Mouse (Mus musculus): ENCODE measurements around the gene Spns3. TPM values are rescaled to one million over a fixed set of nuclear protein-coding genes. Genes with fewer than 3 reads are reported as not detected.
A peak's percentile ranks its signal among the peaks of the same experiment; 100 is the strongest.

Spns3 gene
- polyA plus RNA-seq, 1 experiment, result not detected

- Histone ChIP-seq H3ac (ENCODE audit: control insufficient read depth, insufficient read length, low read depth) (no peak overlapping the region), H3K4me3 (ENCODE audit: insufficient read depth, poor library complexity, severe bottlenecking) (no peak overlapping the region), H3K36me3 (ENCODE audit: control insufficient read depth, insufficient read depth) (no peaks in the 10 kb centered on the region), H3K79me2 (ENCODE audit: control insufficient read depth, insufficient read depth) (no peaks in the 10 kb centered on the region), H3K27me3 (ENCODE audit: control insufficient read depth, insufficient read depth, insufficient read length) (peaks cover 36% of the 10 kb centered on the region), H3K79me3 (ENCODE audit: low read depth) (no peaks in the 10 kb centered on the region)
- TF ChIP-seq MAX (IDR thresholded peaks at IDR 0.05), result no peak
- no peak for TF ChIP-seq CEBPB (IDR thresholded peaks at IDR 0.05; ENCODE audit: low read depth)
- TF ChIP-seq USF1 (IDR thresholded peaks at IDR 0.05; ENCODE audit: low read depth), result no peak
- TF ChIP-seq MYOD1 (IDR thresholded peaks at IDR 0.05; ENCODE audit: control insufficient read depth, insufficient read length, low read depth), result no peak
- TF ChIP-seq MYOG (IDR thresholded peaks at IDR 0.05; ENCODE audit: control insufficient read depth, extremely low read depth, insufficient read length), result no peak
- TF ChIP-seq FOSL1 (IDR thresholded peaks at IDR 0.05; ENCODE audit: insufficient read depth, low read length, poor library complexity, severe bottlenecking), result no peak
- TF ChIP-seq CTCF (IDR thresholded peaks at IDR 0.05; ENCODE audit: control insufficient read depth, insufficient read depth, insufficient read length), result no peak
Measured at GRCm38 (mm10) chr11:72485157-72485556, 65.1 kb downstream of the Spns3 start.

GRCm38 (mm10) chr11:72484549-72484948 lies 65.8 kb downstream of the Spns3 start:
- Histone ChIP-seq H3K79me3 (ENCODE audit: low read depth) (no peaks in the 10 kb centered on the region), H3K27me3 (ENCODE audit: control insufficient read depth, insufficient read depth, insufficient read length) (peaks cover 36% of the 10 kb centered on the region), H3K4me3 (ENCODE audit: insufficient read depth, poor library complexity, severe bottlenecking) (no peak overlapping the region), H3K36me3 (ENCODE audit: control insufficient read depth, insufficient read depth) (no peaks in the 10 kb centered on the region), H3ac (ENCODE audit: control insufficient read depth, insufficient read length, low read depth) (no peak overlapping the region), H3K79me2 (ENCODE audit: control insufficient read depth, insufficient read depth) (no peaks in the 10 kb centered on the region)
- TF ChIP-seq CEBPB (IDR thresholded peaks at IDR 0.05; ENCODE audit: low read depth) (no peak), FOSL1 (IDR thresholded peaks at IDR 0.05; ENCODE audit: insufficient read depth, low read length, poor library complexity, severe bottlenecking) (no peak), MYOG (IDR thresholded peaks at IDR 0.05; ENCODE audit: control insufficient read depth, extremely low read depth, insufficient read length) (no peak), USF1 (IDR thresholded peaks at IDR 0.05; ENCODE audit: low read depth) (no peak), CTCF (IDR thresholded peaks at IDR 0.05; ENCODE audit: control insufficient read depth, insufficient read depth, insufficient read length) (no peak)

- no peak overlapping the region for H3ac ChIP-seq (ENCODE audit: control insufficient read depth, insufficient read length, low read depth)
- TF ChIP-seq CTCF (IDR thresholded peaks at IDR 0.05; ENCODE audit: control insufficient read depth, insufficient read depth, insufficient read length), result no peak
- no peak for TF ChIP-seq MYOD1 (IDR thresholded peaks at IDR 0.05; ENCODE audit: control insufficient read depth, insufficient read length, low read depth)
- no peak for TF ChIP-seq FOSL1 (IDR thresholded peaks at IDR 0.05; ENCODE audit: insufficient read depth, low read length, poor library complexity, severe bottlenecking)
- TF ChIP-seq CEBPB (IDR thresholded peaks at IDR 0.05; ENCODE audit: low read depth), result no peak
- no peak for TF ChIP-seq MAX (IDR thresholded peaks at IDR 0.05)
- TF ChIP-seq USF1 (IDR thresholded peaks at IDR 0.05; ENCODE audit: low read depth), result no peak
- no peak for TF ChIP-seq MYOG (IDR thresholded peaks at IDR 0.05; ENCODE audit: control insufficient read depth, extremely low read depth, insufficient read length)
- peaks cover 16% of the 10 kb centered on the region for H3K27me3 ChIP-seq (ENCODE audit: control insufficient read depth, insufficient read depth, insufficient read length)
- H3K36me3 ChIP-seq (ENCODE audit: control insufficient read depth, insufficient read depth), result no peaks in the 10 kb centered on the region
- H3K79me2 ChIP-seq (ENCODE audit: control insufficient read depth, insufficient read depth), result no peaks in the 10 kb centered on the region
- H3K4me3 ChIP-seq (ENCODE audit: insufficient read depth, poor library complexity, severe bottlenecking), result no peak overlapping the region
- H3K79me3 ChIP-seq (ENCODE audit: low read depth), result no peaks in the 10 kb centered on the region
Measured at GRCm38 (mm10) chr11:72481952-72482351, 68.4 kb downstream of the Spns3 start.

GRCm38 (mm10) chr11:72481313-72481712 lies 69.0 kb downstream of the Spns3 start:
- peaks cover 16% of the 10 kb centered on the region for H3K27me3 ChIP-seq (ENCODE audit: control insufficient read depth, insufficient read depth, insufficient read length)
- H3K36me3 ChIP-seq (ENCODE audit: control insufficient read depth, insufficient read depth), result no peaks in the 10 kb centered on the region
- H3K79me3 ChIP-seq (ENCODE audit: low read depth), result no peaks in the 10 kb centered on the region
- TF ChIP-seq CEBPB (IDR thresholded peaks at IDR 0.05; ENCODE audit: low read depth) (no peak), MYOD1 (IDR thresholded peaks at IDR 0.05; ENCODE audit: control insufficient read depth, insufficient read length, low read depth) (no peak), USF1 (IDR thresholded peaks at IDR 0.05; ENCODE audit: low read depth) (no peak), CTCF (IDR thresholded peaks at IDR 0.05; ENCODE audit: control insufficient read depth, insufficient read depth, insufficient read length) (no peak), FOSL1 (IDR thresholded peaks at IDR 0.05; ENCODE audit: insufficient read depth, low read length, poor library complexity, severe bottlenecking) (no peak), MAX (IDR thresholded peaks at IDR 0.05) (no peak)
- no peak overlapping the region for H3K4me3 ChIP-seq (ENCODE audit: insufficient read depth, poor library complexity, severe bottlenecking)
- no peaks in the 10 kb centered on the region for H3K79me2 ChIP-seq (ENCODE audit: control insufficient read depth, insufficient read depth)
- H3ac ChIP-seq (ENCODE audit: control insufficient read depth, insufficient read length, low read depth), result no peak overlapping the region

GRCm38 (mm10) chr11:72479499-72479898 lies 70.8 kb downstream of the Spns3 start:
- Histone ChIP-seq H3K36me3 (ENCODE audit: control insufficient read depth, insufficient read depth) (no peaks in the 10 kb centered on the region), H3K79me3 (ENCODE audit: low read depth) (no peaks in the 10 kb centered on the region), H3K27me3 (ENCODE audit: control insufficient read depth, insufficient read depth, insufficient read length) (no peaks in the 10 kb centered on the region), H3K4me3 (ENCODE audit: insufficient read depth, poor library complexity, severe bottlenecking) (no peak overlapping the region), H3K79me2 (ENCODE audit: control insufficient read depth, insufficient read depth) (no peaks in the 10 kb centered on the region), H3ac (ENCODE audit: control insufficient read depth, insufficient read length, low read depth) (no peak overlapping the region)
- no peak for TF ChIP-seq FOSL1 (IDR thresholded peaks at IDR 0.05; ENCODE audit: insufficient read depth, low read length, poor library complexity, severe bottlenecking)
- no peak for TF ChIP-seq CTCF (IDR thresholded peaks at IDR 0.05; ENCODE audit: control insufficient read depth, insufficient read depth, insufficient read length)

- Histone ChIP-seq H3ac (ENCODE audit: control insufficient read depth, insufficient read length, low read depth) (no peak overlapping the region), H3K4me3 (ENCODE audit: insufficient read depth, poor library complexity, severe bottlenecking) (no peak overlapping the region), H3K36me3 (ENCODE audit: control insufficient read depth, insufficient read depth) (no peaks in the 10 kb centered on the region), H3K79me3 (ENCODE audit: low read depth) (no peaks in the 10 kb centered on the region), H3K79me2 (ENCODE audit: control insufficient read depth, insufficient read depth) (no peaks in the 10 kb centered on the region), H3K27me3 (ENCODE audit: control insufficient read depth, insufficient read depth, insufficient read length) (no peaks in the 10 kb centered on the region)
- TF ChIP-seq MYOG (IDR thresholded peaks at IDR 0.05; ENCODE audit: control insufficient read depth, extremely low read depth, insufficient read length) (no peak), FOSL1 (IDR thresholded peaks at IDR 0.05; ENCODE audit: insufficient read depth, low read length, poor library complexity, severe bottlenecking) (peak; percentile 49), CEBPB (IDR thresholded peaks at IDR 0.05; ENCODE audit: low read depth) (no peak), MAX (IDR thresholded peaks at IDR 0.05) (peak; percentile 74), MYOD1 (IDR thresholded peaks at IDR 0.05; ENCODE audit: control insufficient read depth, insufficient read length, low read depth) (peak; percentile 54), CTCF (IDR thresholded peaks at IDR 0.05; ENCODE audit: control insufficient read depth, insufficient read depth, insufficient read length) (no peak), USF1 (IDR thresholded peaks at IDR 0.05; ENCODE audit: low read depth) (no peak)
Measured at GRCm38 (mm10) chr11:72478228-72478627, 72.1 kb downstream of the Spns3 start.
